Mouse (Mus musculus) forebrain, postnatal 0 days (tissue): ENCODE results near the gene Sppl3. TPM values are rescaled to one million over a fixed set of nuclear protein-coding genes. Genes with fewer than 3 reads are reported as not detected.
A peak's percentile ranks its signal among the peaks of the same experiment; 100 is the strongest.

Experiments
- ATAC-seq: fragments of 200-750 bp; cut with Nextera tagmentation; 2 replicates; pipeline ENCODE4 v1.8.0; 2017; ENCODE audit warnings: mild to moderate bottlenecking, moderate library complexity
- DNase-seq: peaks from one replicate; pipeline ENCODE4 v3.0.0-alpha.2; 2015
- H3K27ac ChIP-seq: fragments of 300-500 bp; sonication (generic); 2 replicates; pipeline ENCODE4 v1.5.1; 2014; ENCODE audit warnings: low read depth, mild to moderate bottlenecking, antibody characterized with exemption, low read length, moderate library complexity, mixed read lengths
- H3K27me3 ChIP-seq: fragments of 300-500 bp; sonication (generic); 2 replicates; pipeline ENCODE4 v1.6.1; 2014; ENCODE audit warnings: mild to moderate bottlenecking, low read length, mixed read lengths; ENCODE audit not compliant: insufficient read depth
- H3K36me3 ChIP-seq: fragments of 300-500 bp; sonication (generic); 2 replicates; pipeline ENCODE4 v1.6.1; 2014; ENCODE audit warnings: mild to moderate bottlenecking, moderate library complexity; ENCODE audit not compliant: insufficient read depth
- H3K4me1 ChIP-seq: fragments of 300-500 bp; sonication (generic); 2 replicates; pipeline ENCODE4 v1.6.1; 2014; ENCODE audit warnings: antibody characterized with exemption; ENCODE audit not compliant: insufficient read depth
- H3K4me2 ChIP-seq: fragments of 300-500 bp; sonication (generic); 2 replicates; pipeline ENCODE4 v1.6.1; 2014; ENCODE audit warnings: low read depth, mild to moderate bottlenecking, moderate library complexity
- H3K4me3 ChIP-seq: fragments of 300-500 bp; sonication (generic); 2 replicates; pipeline ENCODE4 v1.5.1; 2014; ENCODE audit warnings: low read depth, low read length, mixed read lengths
- H3K9ac ChIP-seq: fragments of 300-500 bp; sonication (generic); 2 replicates; pipeline ENCODE4 v1.6.1; 2014; ENCODE audit warnings: mild to moderate bottlenecking
- H3K9me3 ChIP-seq: fragments of 300-500 bp; sonication (generic); 2 replicates; pipeline ENCODE4 v1.6.1; 2016; ENCODE audit warnings: low read length
- CTCF ChIP-seq: sonication (generic); IDR thresholded peaks from 2 replicates; pipeline ENCODE4 v1.5.1; 2016; ENCODE audit warnings: antibody characterized with exemption, control low read depth, low read depth
- WGBS: fragments of 180-500 bp; shearing (Covaris S2); extraction: QIAGEN DNeasy Blood & Tissue Kit; methylation state at CpG from one replicate; pipeline ENCODE4 v1.1.7; 2014; 5-methylcytosine and 5-hydroxymethylcytosine counted together
- polyA plus RNA-seq: library from polyadenylated mRNA; unstranded; fragments of >200 nt; fragmentation: Nextera tagmentation; extraction: Ambion mirVana; gene quantifications from 2 replicates; pipeline ENCODE4 v1.2.1, GENCODE M21; 2015
- total RNA-seq: library from RNA; depleted of rRNA; stranded (reverse); fragments of >200 nt; gene quantifications from 2 replicates; pipeline ENCODE4 v1.2.3, GENCODE M21; 2014

The Sppl3 gene
- total and polyA plus RNA-seq, 2 experiments from 2014 or later, result 43.5 to 114 TPM

- Histone ChIP-seq H3K27me3 (no peaks in the 10 kb centered on the region; the same call in 1 of the 2 replicates), H3K9ac (peak overlapping the region; percentile 31; the same call in 1 of the 2 replicates), H3K27ac (no peak overlapping the region), H3K9me3 (no peaks in the 10 kb centered on the region), H3K4me1 (no peaks in the 10 kb centered on the region), H3K36me3 (no peaks in the 10 kb centered on the region), H3K4me2 (peak overlapping the region; percentile 76), H3K4me3 (peak overlapping the region; percentile 31)
- 2% methylated on average over 6 of the region's 6 CpGs for WGBS
- peak; percentile 78 for ATAC-seq
- no peak for TF ChIP-seq CTCF
- DNase-seq, result peak; percentile 67
Measured at GRCm38 (mm10) chr5:114978888-114979249, 32.1 kb upstream of the Sppl3 start.

- peak overlapping the region; percentile 31 for H3K4me3 ChIP-seq
- H3K36me3 ChIP-seq, result no peaks in the 10 kb centered on the region
- peak; percentile 97 for TF ChIP-seq CTCF
- H3K4me1 ChIP-seq, result no peaks in the 10 kb centered on the region
- no peak overlapping the region for H3K27ac ChIP-seq
- DNase-seq (peak; percentile 87), ATAC-seq (peak; percentile 72)
- peak overlapping the region; percentile 31; the same call in 1 of the 2 replicates for H3K9ac ChIP-seq
- peak overlapping the region; percentile 76 for H3K4me2 ChIP-seq
- no peaks in the 10 kb centered on the region; the same call in 1 of the 2 replicates for H3K27me3 ChIP-seq
- no peaks in the 10 kb centered on the region for H3K9me3 ChIP-seq
- 5% methylated on average over 32 of the region's 32 CpGs for WGBS
Measured at GRCm38 (mm10) chr5:114979250-114980121, 31.5 kb upstream of the Sppl3 start.

- peak overlapping the region; percentile 31 for H3K4me3 ChIP-seq
- WGBS, result 30% methylated on average over 16 of the region's 16 CpGs
- no peak for ATAC-seq
- no peak overlapping the region for H3K27ac ChIP-seq
- no peak overlapping the region for H3K9ac ChIP-seq
- no peak for DNase-seq
- H3K27me3 ChIP-seq, result no peaks in the 10 kb centered on the region; the same call in 1 of the 2 replicates
- TF ChIP-seq CTCF, result no peak
- H3K9me3 ChIP-seq, result no peaks in the 10 kb centered on the region
- H3K4me2 ChIP-seq, result peak overlapping the region; percentile 76
- H3K4me1 ChIP-seq, result no peaks in the 10 kb centered on the region
- H3K36me3 ChIP-seq, result no peaks in the 10 kb centered on the region
Measured at GRCm38 (mm10) chr5:114980122-114980748, 30.7 kb upstream of the Sppl3 start.

GRCm38 (mm10) chr5:114982001-114982400 is 28.9 kb upstream of the Sppl3 start:
- Histone ChIP-seq H3K9me3 (no peaks in the 10 kb centered on the region), H3K27me3 (no peaks in the 10 kb centered on the region; the same call in 1 of the 2 replicates), H3K4me2 (no peak overlapping the region), H3K4me3 (no peak overlapping the region), H3K27ac (no peak overlapping the region), H3K36me3 (no peaks in the 10 kb centered on the region), H3K9ac (no peak overlapping the region), H3K4me1 (no peaks in the 10 kb centered on the region)
- ATAC-seq (no peak), DNase-seq (no peak)
- no peak for TF ChIP-seq CTCF
- WGBS, result 55% methylated on average over 15 of the region's 15 CpGs

GRCm38 (mm10) chr5:114985074-114985473 is 25.9 kb upstream of the Sppl3 start:
- H3K36me3 ChIP-seq, result no peaks in the 10 kb centered on the region
- H3K4me1 ChIP-seq, result no peaks in the 10 kb centered on the region
- H3K9ac ChIP-seq, result no peak overlapping the region
- ATAC-seq (no peak), DNase-seq (no peak)
- H3K4me2 ChIP-seq, result no peak overlapping the region
- no peak overlapping the region for H3K27ac ChIP-seq
- TF ChIP-seq CTCF, result no peak
- no peak overlapping the region for H3K4me3 ChIP-seq
- no peaks in the 10 kb centered on the region for H3K9me3 ChIP-seq
- no peaks in the 10 kb centered on the region; the same call in 1 of the 2 replicates for H3K27me3 ChIP-seq

GRCm38 (mm10) chr5:114996447-114996846 is 14.5 kb upstream of the Sppl3 start:
- H3K27me3 ChIP-seq, result no peaks in the 10 kb centered on the region
- WGBS, result 84% methylated on average over 16 of the region's 16 CpGs
- no peak overlapping the region for H3K27ac ChIP-seq
- H3K4me1 ChIP-seq, result no peaks in the 10 kb centered on the region
- no peak overlapping the region for H3K9ac ChIP-seq
- H3K4me2 ChIP-seq, result no peak overlapping the region
- no peak for ATAC-seq
- DNase-seq, result no peak
- no peaks in the 10 kb centered on the region for H3K36me3 ChIP-seq
- no peaks in the 10 kb centered on the region for H3K9me3 ChIP-seq
- TF ChIP-seq CTCF, result no peak
- H3K4me3 ChIP-seq, result no peak overlapping the region

- TF ChIP-seq CTCF, result no peak
- Histone ChIP-seq H3K9ac (no peak overlapping the region), H3K27ac (no peak overlapping the region), H3K4me1 (no peaks in the 10 kb centered on the region), H3K36me3 (no peaks in the 10 kb centered on the region), H3K9me3 (no peaks in the 10 kb centered on the region), H3K4me2 (no peak overlapping the region), H3K4me3 (no peak overlapping the region), H3K27me3 (no peaks in the 10 kb centered on the region)
- ATAC-seq (no peak), DNase-seq (no peak)
- WGBS, result 75% methylated on average over 6 of the region's 6 CpGs
Measured at GRCm38 (mm10) chr5:114997327-114997726, 13.6 kb upstream of the Sppl3 start.
